Mouse (Mus musculus): ENCODE data around the gene H2afx.

DNA sequence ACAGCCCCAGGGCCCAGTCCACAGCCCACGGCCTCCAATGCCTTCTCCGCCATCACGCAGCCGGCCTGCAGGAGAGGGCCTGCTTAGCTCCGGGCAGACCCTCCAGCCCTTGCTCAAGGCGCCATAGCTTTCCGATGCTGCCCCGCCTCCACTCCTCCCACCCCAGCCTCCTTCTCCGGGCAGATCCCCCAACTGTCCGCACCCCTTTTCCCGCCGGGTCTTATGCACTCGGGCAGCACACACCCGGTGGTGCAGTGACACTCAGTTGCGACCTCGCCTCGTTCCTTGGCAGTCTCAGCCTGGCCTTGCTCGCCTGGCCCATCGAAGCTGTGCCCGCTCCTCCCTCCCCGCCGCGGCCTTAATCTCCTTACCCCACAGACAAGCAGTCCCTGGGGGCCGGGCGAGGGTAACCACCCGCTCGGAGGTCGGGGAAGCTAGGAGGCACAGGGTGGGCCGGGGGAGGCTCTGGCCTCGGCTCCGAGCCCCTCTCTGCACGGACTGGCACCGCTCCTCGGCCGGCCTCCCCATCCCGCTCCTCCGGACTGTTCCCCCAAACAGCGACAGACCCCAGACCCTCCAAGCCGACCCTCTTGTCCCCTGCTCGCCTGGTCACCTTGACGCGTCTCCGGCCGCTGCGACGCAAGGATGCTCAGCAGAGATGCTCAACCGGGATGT is 47.0 kb upstream of the H2afx start:
- TF ChIP-seq POLR2A (IDR thresholded peaks at IDR 0.05; ENCODE audit: control insufficient read depth, extremely low read depth, insufficient read depth, low read length, poor library complexity) (no peak), CTCF (IDR thresholded peaks at IDR 0.05; ENCODE audit: borderline replicate concordance, control insufficient read depth, extremely low read depth, insufficient read depth, low read length, poor library complexity) (no peak)
